Mouse (Mus musculus) B cell, adult 2 months (primary cell): Measurements from ENCODE around the gene Hoxb9.

Experiments
- DNase-seq, 2 experiments: peaks; one replicate each; pipeline ENCODE4 v3.0.0; 2022

The Hoxb9 gene

GRCm38 (mm10) chr11:96267021-96267920 lies 4.0 kb upstream of the Hoxb9 start:
- DNase-seq = no peak

DNA sequence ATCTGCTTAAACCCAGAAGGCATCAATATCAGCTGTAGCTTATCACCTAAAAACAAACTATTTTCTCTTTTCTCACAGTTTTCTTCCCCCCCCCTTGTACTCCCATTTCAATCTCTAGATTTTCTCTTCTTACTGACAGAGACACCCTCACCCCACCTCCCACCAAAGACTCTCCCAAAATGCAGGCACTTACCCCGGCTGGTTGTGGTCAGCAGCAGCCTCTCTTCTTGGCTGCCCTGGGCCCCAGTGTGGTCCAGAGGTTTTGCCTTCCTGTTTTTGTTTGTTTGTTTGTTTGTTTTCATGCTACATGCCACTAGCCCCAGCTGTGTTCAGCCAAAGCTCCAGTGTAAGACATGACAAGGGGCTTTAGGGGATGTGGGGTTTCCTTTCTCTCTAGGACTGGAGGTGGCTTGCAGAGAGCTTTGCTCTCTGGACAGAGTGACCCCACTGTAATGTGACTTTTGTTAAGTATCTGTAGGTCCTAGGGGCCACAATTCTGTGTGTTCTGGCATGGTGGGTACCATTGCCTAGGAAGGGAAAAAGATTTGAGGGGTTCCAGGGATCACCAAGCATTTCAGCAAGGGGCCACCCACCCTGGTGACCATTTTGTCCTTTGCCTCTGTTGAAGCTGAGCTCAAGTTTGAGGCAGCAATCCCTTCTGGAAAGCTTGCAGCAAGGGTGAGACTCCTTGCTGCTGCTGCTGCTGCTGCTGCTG lies 3.1 kb upstream of the Hoxb9 start:
- DNase-seq = no peak

GRCm38 (mm10) chr11:96269869-96270268 lies 1.4 kb upstream of the Hoxb9 start:
- DNase-seq = no peak

DNA sequence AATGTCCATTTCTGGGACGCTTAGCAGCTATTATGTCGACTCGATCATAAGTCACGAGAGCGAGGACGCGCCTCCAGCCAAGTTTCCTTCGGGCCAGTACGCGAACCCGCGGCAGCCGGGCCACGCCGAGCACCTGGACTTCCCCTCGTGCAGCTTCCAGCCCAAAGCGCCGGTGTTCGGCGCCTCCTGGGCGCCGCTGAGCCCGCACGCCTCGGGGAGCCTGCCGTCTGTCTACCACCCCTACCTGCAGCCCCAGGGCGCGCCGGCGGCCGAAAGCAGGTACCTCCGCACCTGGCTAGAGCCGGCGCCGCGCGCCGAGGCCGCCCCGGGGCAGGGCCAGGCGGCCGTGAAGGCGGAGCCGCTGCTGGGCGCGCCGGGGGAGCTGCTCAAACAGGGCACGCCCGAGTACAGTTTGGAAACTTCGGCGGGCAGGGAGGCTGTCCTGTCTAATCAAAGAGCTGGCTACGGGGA lies 319 bp downstream of the Hoxb9 start:
- DNase-seq = no peak

DNA sequence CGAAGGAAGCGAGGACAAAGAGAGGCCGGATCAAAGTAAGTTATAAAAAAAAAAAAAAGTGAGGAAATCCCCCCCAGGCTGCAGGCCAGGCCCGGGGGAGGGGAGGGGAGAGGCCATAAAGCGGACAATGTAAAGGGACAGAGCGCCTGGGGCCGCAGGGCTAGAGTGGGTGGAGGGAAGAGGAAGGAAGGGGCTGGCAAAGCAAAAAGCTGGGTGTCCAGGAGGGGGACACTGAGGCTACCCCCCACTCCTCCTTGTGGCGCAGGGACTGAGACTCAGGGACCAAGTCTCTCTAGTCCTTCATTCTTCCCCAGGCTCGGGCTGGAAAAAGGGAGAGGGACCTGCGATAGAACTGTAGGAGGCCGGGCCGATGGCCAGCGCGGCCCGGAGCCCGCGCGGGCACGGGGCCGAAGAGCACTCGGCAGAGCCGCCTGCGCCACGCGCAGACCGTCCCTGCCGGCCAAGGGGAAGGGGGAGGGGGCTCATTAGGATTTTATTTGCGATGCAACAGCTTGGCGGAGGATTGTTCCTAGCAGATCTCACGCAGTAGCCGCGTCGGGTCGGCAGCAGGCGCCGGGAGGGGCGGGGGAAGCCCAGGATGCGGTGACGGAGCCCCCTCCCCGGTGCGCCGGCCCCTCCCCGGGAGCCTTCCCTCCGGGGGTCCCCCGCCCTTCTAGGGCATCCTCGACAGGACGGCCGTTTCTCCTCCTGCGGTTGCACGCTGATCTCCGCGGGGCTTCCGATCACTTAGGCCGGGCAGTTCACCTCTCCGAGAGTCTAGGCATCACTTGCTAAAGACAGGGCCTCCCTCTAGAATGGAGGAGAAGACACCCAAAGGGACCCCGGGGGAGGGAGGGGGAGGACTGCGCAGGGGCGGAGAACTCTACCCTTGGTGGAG lies 1.0 kb downstream of the Hoxb9 start:
- DNase-seq = no peak

DNA sequence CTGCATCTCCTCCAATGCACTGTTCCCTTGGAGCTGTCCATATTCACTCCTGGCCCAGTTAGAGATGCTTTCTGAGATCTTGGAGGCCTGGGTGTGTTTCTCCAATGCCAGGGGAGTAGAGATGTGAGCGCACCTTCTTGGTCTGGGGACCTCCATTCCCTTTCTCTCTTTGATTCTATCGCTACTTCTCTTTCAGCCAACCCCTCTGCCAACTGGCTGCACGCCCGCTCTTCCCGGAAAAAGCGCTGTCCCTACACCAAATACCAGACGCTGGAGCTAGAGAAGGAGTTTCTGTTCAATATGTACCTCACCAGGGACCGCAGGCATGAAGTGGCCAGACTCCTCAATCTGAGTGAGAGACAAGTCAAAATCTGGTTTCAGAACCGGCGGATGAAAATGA lies 3.2 kb downstream of the Hoxb9 start:
- no peak for DNase-seq

DNA sequence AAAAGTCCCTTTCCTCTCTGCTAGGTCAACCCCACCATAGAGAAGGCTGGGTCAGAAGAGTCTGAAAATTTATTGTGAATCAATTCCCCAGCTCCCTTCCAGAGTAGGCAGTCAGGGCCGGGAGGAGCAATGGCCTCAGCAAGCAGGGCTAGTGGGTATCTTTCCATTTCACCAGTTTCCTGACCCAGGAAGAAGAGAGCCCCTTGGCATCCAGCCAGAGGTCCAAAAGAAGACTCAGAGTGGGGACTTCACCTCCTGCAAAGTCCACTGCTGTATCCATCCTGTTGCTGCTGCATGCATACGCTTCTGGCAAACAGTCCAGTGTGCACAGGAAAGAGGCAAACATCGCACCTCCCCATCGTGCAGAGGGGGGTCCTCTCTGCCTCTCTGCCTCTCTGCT lies 4.6 kb downstream of the Hoxb9 start:
- DNase-seq = no peak

DNA sequence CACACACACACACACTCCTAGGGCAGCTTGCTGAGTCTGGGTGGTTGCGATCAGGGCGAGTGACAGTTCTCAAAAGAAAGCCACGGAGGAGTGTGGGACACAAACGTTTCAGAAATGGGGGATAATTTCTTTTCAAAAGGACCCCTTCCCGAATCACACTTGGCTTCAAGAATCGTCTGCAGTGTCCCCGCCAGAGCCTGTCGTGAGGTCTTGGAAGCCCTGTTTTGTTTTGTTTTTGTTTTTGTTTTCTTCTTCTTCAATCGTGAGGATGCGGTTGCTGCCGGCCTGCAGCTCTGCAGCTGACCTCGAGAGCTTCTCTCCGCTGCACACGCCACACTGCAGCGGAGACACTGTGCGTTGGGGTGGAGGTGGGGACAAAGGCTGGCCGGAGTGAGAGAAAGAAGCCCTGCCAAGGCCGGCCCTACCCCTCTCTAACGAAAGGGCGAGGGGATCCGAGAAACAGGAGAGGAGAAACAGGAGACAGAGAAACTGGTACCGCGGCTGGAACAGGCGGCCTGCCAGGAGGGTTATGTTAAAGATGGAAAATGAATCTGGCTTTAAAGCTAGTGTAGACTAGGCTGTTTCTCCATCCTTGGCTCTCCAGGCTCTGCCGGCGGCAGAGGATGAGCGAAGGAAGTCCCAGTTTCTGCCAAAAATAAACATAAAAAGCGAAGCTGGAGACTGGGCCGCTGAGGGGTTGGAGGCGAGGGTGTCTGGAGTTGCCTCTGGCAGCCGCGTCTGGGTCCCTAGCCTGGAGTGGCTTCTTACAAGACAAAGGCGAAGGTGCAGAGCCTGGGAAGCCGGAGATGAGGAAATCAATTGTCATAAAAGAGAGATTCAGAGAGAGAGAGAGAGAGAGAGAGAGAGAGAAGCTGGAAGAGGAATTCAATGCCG lies 6.1 kb downstream of the Hoxb9 start:
- no peak for DNase-seq

DNA sequence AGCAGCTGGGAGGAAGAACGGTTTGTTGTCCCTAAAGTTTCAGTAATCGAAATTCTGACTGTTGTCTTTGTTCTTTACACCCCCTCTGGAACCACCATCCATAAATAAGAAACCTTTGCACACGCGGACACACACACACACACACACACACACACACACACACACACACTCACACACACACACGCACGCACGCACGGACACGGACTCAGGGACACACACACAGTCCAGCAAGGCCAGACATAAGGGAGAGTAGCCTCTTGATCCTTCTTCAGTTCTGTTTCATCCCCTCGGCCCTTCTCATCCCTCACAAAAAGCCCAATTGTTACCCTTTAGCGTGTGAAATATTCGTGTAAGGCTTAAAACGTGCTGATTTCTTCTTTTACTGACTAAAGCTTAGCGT lies 7.1 kb downstream of the Hoxb9 start:
- DNase-seq = no peak

GRCm38 (mm10) chr11:96278773-96279172 lies 7.5 kb downstream of the Hoxb9 start:
- peak; percentile 89 to 90 for DNase-seq

- DNase-seq = peak in 1 of 2 experiments; percentile 18
Measured at GRCm38 (mm10) chr11:96279421-96280233, 8.4 kb downstream of the Hoxb9 start.

GRCm38 (mm10) chr11:96280399-96281378 lies 9.4 kb downstream of the Hoxb9 start:
- no peak for DNase-seq

DNA sequence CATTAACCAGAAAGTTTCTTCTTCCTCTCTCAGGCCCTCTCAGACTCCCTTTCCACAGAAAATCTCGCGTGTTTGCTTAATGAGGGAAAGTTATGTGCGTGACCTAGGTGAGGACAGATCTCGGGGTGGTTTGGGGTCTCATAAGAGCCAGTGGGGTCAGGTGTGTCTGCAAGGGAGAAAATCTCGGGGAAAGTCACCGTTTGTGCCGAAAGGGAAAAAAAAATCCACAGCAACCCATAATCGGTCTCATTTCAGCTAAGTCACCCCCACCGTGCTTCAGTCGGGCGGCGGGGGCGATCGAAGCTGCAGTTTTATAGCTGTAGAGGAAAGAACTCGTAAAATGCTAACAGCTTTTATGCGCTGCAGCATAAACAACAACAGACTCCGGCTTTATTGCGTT lies 10.1 kb downstream of the Hoxb9 start:
- DNase-seq = no peak

GRCm38 (mm10) chr11:96281855-96282570 lies 10.8 kb downstream of the Hoxb9 start, which contains the start of gene Hoxb8:
TSS of gene Hoxb8 (plus strand) at chr11:96281905.
- no peak for DNase-seq

DNA sequence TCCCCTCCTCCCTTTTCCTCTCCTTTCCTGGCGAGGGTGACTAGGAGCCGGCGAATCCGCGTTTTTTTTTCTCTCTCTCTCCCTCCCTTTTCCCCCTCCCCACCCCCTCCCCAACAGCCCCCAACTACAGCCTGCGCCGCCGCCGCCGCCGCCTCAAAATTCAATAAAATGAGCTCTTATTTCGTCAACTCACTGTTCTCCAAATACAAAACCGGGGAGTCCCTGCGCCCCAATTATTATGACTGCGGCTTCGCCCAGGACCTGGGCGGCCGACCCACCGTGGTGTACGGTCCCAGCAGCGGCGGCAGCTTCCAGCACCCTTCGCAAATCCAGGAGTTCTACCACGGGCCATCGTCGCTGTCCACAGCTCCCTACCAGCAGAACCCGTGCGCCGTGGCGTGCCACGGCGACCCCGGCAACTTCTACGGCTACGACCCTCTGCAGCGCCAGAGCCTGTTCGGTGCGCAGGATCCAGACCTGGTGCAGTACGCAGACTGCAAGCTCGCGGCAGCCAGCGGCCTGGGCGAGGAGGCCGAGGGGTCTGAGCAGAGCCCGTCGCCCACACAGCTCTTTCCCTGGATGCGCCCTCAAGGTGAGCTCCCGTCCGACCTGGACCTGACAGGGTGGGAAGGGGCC lies 11.7 kb downstream of the Hoxb9 start:
- DNase-seq = no peak

GRCm38 (mm10) chr11:96284041-96284749 lies 12.9 kb downstream of the Hoxb9 start:
- peak; percentile 55 to 56 for DNase-seq
